Mouse (Mus musculus): ENCODE results near the gene Rab43. TPM values are rescaled to one million over a fixed set of nuclear protein-coding genes. Genes with fewer than 3 reads are reported as not detected.

The Rab43 gene
- 8.9 and 12.3 TPM in 2 replicates for polyA plus RNA-seq (2014; fragmentation: Nextera tagmentation; extraction: Ambion mirVana)

DNA sequence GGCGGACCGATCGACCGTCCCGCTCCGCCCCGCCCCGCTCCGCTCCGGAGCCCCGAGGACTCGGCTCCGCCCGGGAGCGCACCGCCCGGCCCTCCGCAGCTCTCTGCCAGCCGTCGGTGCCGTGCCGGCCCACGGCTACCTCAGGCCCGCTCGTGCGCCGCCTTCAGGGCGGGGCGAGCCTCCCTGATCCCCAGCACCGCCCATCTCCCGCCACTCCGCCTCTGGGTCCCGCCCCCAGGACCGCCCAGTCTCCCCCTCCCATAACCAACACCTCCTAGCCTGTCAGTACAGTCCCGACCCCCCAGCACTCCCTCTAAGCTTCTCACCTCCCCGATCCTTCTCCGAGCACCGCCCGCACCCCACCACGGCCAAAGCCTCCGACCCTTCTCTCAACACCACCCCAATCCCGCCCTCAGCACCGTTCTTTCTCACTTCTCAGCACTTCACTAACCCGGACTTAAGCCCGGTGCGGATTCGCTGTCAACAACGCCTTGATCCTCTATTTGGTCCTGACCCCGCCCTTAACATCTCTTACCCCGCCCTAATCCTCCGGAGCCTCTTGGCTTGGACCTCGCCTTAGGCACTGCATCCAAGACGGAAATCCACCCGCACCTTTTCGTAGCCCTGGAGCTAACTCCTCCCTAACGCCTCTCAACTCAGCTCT is at the start of gene Rab43:
Gene Rab43 (minus strand): TSS at position 490 of the 664 bp plus-strand sequence.
- under 1% methylated on average over 40 of the region's 56 CpGs for WGBS
- peaks cover 4% of the 10 kb centered on the region; the same call in 1 of the 2 replicates for H3K36me3 ChIP-seq (ENCODE audit: control insufficient read depth, insufficient read depth, low read length)
- ATAC-seq (ENCODE audit: low read depth), result peak; percentile 96

GRCm38 (mm10) chr6:87857071-87857470 is 45.1 kb upstream of the Rab43 start:
- no peaks in the 10 kb centered on the region for H3K36me3 ChIP-seq (ENCODE audit: control insufficient read depth, insufficient read depth, low read length)
- H3K4me3 ChIP-seq (ENCODE audit: low read depth, low read length), result no peak overlapping the region
- H3K9me3 ChIP-seq (ENCODE audit: control insufficient read depth, low read length), result no peaks in the 10 kb centered on the region
- no peaks in the 10 kb centered on the region for H3K4me1 ChIP-seq (ENCODE audit: control insufficient read depth, insufficient read depth, low read length)
- H3K9ac ChIP-seq (replicated peaks; ENCODE audit: low read depth, low read length), result no peak overlapping the region
- no peaks in the 10 kb centered on the region for H3K27me3 ChIP-seq (ENCODE audit: control insufficient read depth, insufficient read depth, low read length)
- H3K4me2 ChIP-seq (ENCODE audit: low read depth, low read length), result no peak overlapping the region
- 76% methylated on average over 1 of the region's 1 CpGs for WGBS
- ATAC-seq (ENCODE audit: low read depth), result no peak
- H3K27ac ChIP-seq (ENCODE audit: low read depth, low read length), result no peak overlapping the region

More for the DNA sequence above, at the start of gene Rab43:
- peak within 1 kb of the TSS; percentile 95 for H3K4me2 ChIP-seq (ENCODE audit: low read depth, low read length)
- peak within 1 kb of the TSS; percentile 66 for H3K27ac ChIP-seq (ENCODE audit: low read depth, low read length)
- H3K27me3 ChIP-seq (ENCODE audit: control insufficient read depth, insufficient read depth, low read length), result no peaks in the 10 kb centered on the region; the same call in 1 of the 2 replicates
- H3K9ac ChIP-seq (replicated peaks; ENCODE audit: low read depth, low read length), result peak within 1 kb of the TSS; percentile 80
- no peaks in the 10 kb centered on the region for H3K9me3 ChIP-seq (ENCODE audit: control insufficient read depth, low read length)
- H3K4me1 ChIP-seq (ENCODE audit: control insufficient read depth, insufficient read depth, low read length), result peaks cover 6% of the 10 kb centered on the region; the same call in 1 of the 2 replicates
- H3K4me3 ChIP-seq (ENCODE audit: low read depth, low read length), result peak within 1 kb of the TSS; percentile 70

GRCm38 (mm10) chr6:87853446-87853845 is 41.5 kb upstream of the Rab43 start:
- Histone ChIP-seq H3K9ac (replicated peaks; ENCODE audit: low read depth, low read length) (no peak overlapping the region), H3K4me3 (ENCODE audit: low read depth, low read length) (no peak overlapping the region), H3K9me3 (ENCODE audit: control insufficient read depth, low read length) (no peaks in the 10 kb centered on the region), H3K36me3 (ENCODE audit: control insufficient read depth, insufficient read depth, low read length) (0 out of 2 replicates have a peak, but pooled peaks cover 4% of the 10 kb centered on the region), H3K27me3 (ENCODE audit: control insufficient read depth, insufficient read depth, low read length) (no peaks in the 10 kb centered on the region), H3K27ac (ENCODE audit: low read depth, low read length) (no peak overlapping the region), H3K4me2 (ENCODE audit: low read depth, low read length) (no peak overlapping the region), H3K4me1 (ENCODE audit: control insufficient read depth, insufficient read depth, low read length) (peaks cover 8% of the 10 kb centered on the region)
- ATAC-seq (ENCODE audit: low read depth), result no peak
- 87% methylated on average over 4 of the region's 4 CpGs for WGBS

DNA sequence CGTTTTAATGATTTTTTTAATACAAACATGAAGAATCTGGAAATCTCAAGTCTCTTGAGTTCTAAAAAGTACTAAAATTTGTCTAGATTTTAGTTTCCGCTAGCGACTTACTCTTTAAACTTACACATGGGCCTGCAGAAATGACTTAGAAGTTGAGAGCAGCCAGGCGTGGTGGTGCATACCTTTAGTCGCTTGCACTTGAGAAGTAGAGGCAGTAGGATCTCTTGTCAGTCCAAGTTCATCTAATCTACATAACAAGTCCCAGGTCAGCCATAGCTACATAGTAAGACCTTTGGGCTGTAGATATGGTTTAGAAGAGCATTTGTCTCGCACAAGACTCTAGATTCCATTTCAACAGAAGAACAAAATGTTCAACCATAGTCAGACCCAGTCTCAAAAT is 39.9 kb upstream of the Rab43 start:
- WGBS, result 83% methylated on average over 6 of the region's 6 CpGs
- Histone ChIP-seq H3K4me2 (ENCODE audit: low read depth, low read length) (peak overlapping the region; percentile 61; the same call in 1 of the 2 replicates), H3K4me3 (ENCODE audit: low read depth, low read length) (no peak overlapping the region), H3K9me3 (ENCODE audit: control insufficient read depth, low read length) (no peaks in the 10 kb centered on the region), H3K27me3 (ENCODE audit: control insufficient read depth, insufficient read depth, low read length) (no peaks in the 10 kb centered on the region), H3K9ac (replicated peaks; ENCODE audit: low read depth, low read length) (no peak overlapping the region), H3K27ac (ENCODE audit: low read depth, low read length) (no peak overlapping the region), H3K36me3 (ENCODE audit: control insufficient read depth, insufficient read depth, low read length) (0 out of 2 replicates have a peak, but pooled peaks cover 7% of the 10 kb centered on the region), H3K4me1 (ENCODE audit: control insufficient read depth, insufficient read depth, low read length) (peaks cover 16% of the 10 kb centered on the region)
- no peak for ATAC-seq (ENCODE audit: low read depth)

- Histone ChIP-seq H3K4me3 (ENCODE audit: low read depth, low read length) (peak within 1 kb of the TSS; percentile 100), H3K9me3 (ENCODE audit: control insufficient read depth, low read length) (no peaks in the 10 kb centered on the region), H3K9ac (replicated peaks; ENCODE audit: low read depth, low read length) (peak within 1 kb of the TSS; percentile 97), H3K4me1 (ENCODE audit: control insufficient read depth, insufficient read depth, low read length) (peaks cover 16% of the 10 kb centered on the region), H3K27me3 (ENCODE audit: control insufficient read depth, insufficient read depth, low read length) (no peaks in the 10 kb centered on the region), H3K4me2 (ENCODE audit: low read depth, low read length) (peak within 1 kb of the TSS; percentile 61), H3K36me3 (ENCODE audit: control insufficient read depth, insufficient read depth, low read length) (0 out of 2 replicates have a peak, but pooled peaks cover 7% of the 10 kb centered on the region), H3K27ac (ENCODE audit: low read depth, low read length) (peak within 1 kb of the TSS; percentile 93)
- under 1% methylated on average over 37 of the region's 55 CpGs for WGBS
- peak; percentile 99 for ATAC-seq (ENCODE audit: low read depth)
These were observed 39.1 kb upstream of the Rab43 start, which contains the start of gene Cnbp for GRCm38 (mm10) chr6:87850900-87851614. Cnbp (minus strand) TSS chr6:87851106.

GRCm38 (mm10) chr6:87850155-87850899 is 38.4 kb upstream of the Rab43 start:
- Histone ChIP-seq H3K4me1 (ENCODE audit: control insufficient read depth, insufficient read depth, low read length) (peaks cover 16% of the 10 kb centered on the region), H3K9me3 (ENCODE audit: control insufficient read depth, low read length) (no peaks in the 10 kb centered on the region), H3K27me3 (ENCODE audit: control insufficient read depth, insufficient read depth, low read length) (no peaks in the 10 kb centered on the region), H3K4me2 (ENCODE audit: low read depth, low read length) (peak overlapping the region; percentile 61), H3K9ac (replicated peaks; ENCODE audit: low read depth, low read length) (peak overlapping the region; percentile 97), H3K27ac (ENCODE audit: low read depth, low read length) (peak overlapping the region; percentile 93), H3K4me3 (ENCODE audit: low read depth, low read length) (peak overlapping the region; percentile 100), H3K36me3 (ENCODE audit: control insufficient read depth, insufficient read depth, low read length) (peaks cover 10% of the 10 kb centered on the region; the same call in 1 of the 2 replicates)
- WGBS, result under 1% methylated on average over 72 of the region's 73 CpGs
- ATAC-seq (ENCODE audit: low read depth), result peak; percentile 73

DNA sequence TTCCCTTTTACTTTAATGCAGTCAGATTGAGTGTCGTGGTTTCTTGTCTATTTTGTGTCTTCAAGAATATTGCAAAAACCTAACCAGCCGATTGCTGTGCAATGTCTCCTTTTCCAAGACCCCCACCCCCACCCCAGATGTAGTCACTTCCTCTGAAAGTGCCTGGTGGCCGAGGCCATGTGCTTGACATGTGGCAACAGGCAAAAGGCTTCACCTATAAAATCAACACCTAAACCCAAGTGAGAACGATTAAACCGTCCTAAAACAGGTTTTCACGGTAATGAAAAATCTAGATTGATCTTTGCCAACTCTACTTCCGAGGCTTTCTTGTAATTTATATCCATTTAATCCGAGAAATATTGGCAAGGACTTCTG is 37.8 kb upstream of the Rab43 start:
- H3K27me3 ChIP-seq (ENCODE audit: control insufficient read depth, insufficient read depth, low read length), result no peaks in the 10 kb centered on the region
- no peaks in the 10 kb centered on the region for H3K9me3 ChIP-seq (ENCODE audit: control insufficient read depth, low read length)
- no peak overlapping the region; the same call in 1 of the 2 replicates for H3K27ac ChIP-seq (ENCODE audit: low read depth, low read length)
- H3K4me1 ChIP-seq (ENCODE audit: control insufficient read depth, insufficient read depth, low read length), result peaks cover 16% of the 10 kb centered on the region
- peak overlapping the region; percentile 61 for H3K4me2 ChIP-seq (ENCODE audit: low read depth, low read length)
- ATAC-seq (ENCODE audit: low read depth), result no peak
- peaks cover 15% of the 10 kb centered on the region; the same call in 1 of the 2 replicates for H3K36me3 ChIP-seq (ENCODE audit: control insufficient read depth, insufficient read depth, low read length)
- H3K9ac ChIP-seq (replicated peaks; ENCODE audit: low read depth, low read length), result peak overlapping the region; percentile 97
- peak overlapping the region; percentile 100 for H3K4me3 ChIP-seq (ENCODE audit: low read depth, low read length)
- WGBS, result 1% methylated on average over 8 of the region's 8 CpGs

GRCm38 (mm10) chr6:87846813-87847212 is 34.8 kb upstream of the Rab43 start:
- WGBS, result 97% methylated on average over 1 of the region's 1 CpGs
- Histone ChIP-seq H3K9ac (replicated peaks; ENCODE audit: low read depth, low read length) (no peak overlapping the region), H3K27me3 (ENCODE audit: control insufficient read depth, insufficient read depth, low read length) (no peaks in the 10 kb centered on the region)

More at GRCm38 (mm10) chr6:87846813-87847212, 34.8 kb upstream of the Rab43 start:
- no peak overlapping the region for H3K4me2 ChIP-seq (ENCODE audit: low read depth, low read length)
- no peak overlapping the region for H3K4me3 ChIP-seq (ENCODE audit: low read depth, low read length)
- peaks cover 41% of the 10 kb centered on the region for H3K36me3 ChIP-seq (ENCODE audit: control insufficient read depth, insufficient read depth, low read length)
- H3K27ac ChIP-seq (ENCODE audit: low read depth, low read length), result no peak overlapping the region
- peaks cover 16% of the 10 kb centered on the region for H3K4me1 ChIP-seq (ENCODE audit: control insufficient read depth, insufficient read depth, low read length)
- H3K9me3 ChIP-seq (ENCODE audit: control insufficient read depth, low read length), result no peaks in the 10 kb centered on the region
- no peak for ATAC-seq (ENCODE audit: low read depth)

All from neural tube, embryonic 14.5 days (tissue).